Mouse (Mus musculus) testis, adult 2 months (tissue): ENCODE data around the gene Vbp1.
A peak's percentile ranks its signal among the peaks of the same experiment; 100 is the strongest.

Experiments
- CTCF ChIP-seq: fragments of 200-500 bp; IDR thresholded peaks from 2 replicates; pipeline ENCODE4 v1.5.1; 2012; ENCODE audit warnings: low read depth, mild to moderate bottlenecking, inconsistent platforms, low read length, moderate library complexity; ENCODE audit not compliant: control insufficient read depth, insufficient read depth, insufficient replicate concordance
- POLR2A ChIP-seq: fragments of 200-500 bp; IDR thresholded peaks from 2 replicates; pipeline ENCODE4 v1.6.1; 2012; ENCODE audit warnings: low read depth, mild to moderate bottlenecking, inconsistent platforms, low read length, moderate library complexity; ENCODE audit not compliant: control insufficient read depth

DNA sequence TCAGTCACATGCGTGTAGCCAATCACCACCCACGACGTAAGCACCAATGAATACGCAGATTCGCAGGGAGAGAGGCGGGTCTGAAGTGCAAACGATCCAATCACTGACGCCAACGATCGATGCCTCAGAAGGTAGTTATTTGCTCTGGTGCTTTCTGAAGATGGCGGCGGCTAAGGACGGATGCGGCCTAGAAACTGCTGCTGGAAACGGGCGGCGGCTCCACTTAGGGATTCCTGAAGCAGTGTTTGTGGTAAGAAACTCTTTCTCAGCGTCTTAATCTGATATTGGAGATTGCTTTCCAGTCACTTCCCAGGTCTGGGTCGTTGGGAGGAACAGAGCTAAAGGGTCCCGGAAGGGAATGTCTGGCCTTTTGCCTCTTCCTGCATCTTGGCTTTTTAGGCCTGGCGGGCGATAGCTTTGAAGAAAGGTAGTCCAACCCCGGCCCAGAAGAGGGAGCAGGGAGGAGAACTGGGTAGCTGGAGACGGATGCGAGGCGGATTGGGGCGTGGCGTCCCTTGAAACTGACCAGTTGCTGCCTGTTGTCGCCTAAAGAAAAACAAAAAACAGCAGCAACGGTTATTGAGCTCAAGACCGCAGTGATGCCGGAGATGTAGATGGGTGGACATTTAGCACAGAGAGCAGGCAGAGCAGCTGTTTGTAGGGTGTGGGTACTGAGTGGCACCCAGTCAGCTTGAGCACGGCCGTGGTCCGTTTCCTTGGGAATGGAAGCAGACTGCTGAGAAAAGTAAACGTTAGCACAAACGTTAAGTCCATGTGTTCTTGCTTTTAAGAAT is at the start of gene Vbp1:
- peak; percentile 86 for TF ChIP-seq POLR2A
- no peak for TF ChIP-seq CTCF
